Mouse (Mus musculus): ENCODE data around the gene Myzap.
"Not testable (repeated sequence)": the region's sequence is repeated elsewhere in the genome, so short reads cannot be mapped to it uniquely, and the experiment has no call there.

The Myzap gene

DNA sequence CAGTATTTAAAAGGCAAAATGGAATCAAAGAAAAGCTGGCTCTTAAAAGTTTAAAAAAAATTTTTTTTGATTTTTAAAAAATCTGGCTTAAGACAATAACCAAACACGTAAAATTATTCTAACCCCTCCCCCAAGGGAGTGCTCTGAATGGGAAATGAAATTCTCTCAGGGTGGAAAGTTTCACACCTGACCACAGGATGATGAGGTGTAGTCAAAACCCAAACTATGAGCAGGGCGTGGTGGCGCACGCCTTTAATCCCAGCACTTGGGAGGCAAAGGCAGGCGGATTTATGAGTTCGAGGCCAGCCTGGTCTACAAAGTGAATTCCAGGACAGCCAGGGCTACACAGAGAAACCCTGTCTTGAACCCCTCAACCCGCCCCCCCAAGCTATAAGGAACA, 108.3 kb downstream of the Myzap start:
- not testable (repeated sequence) for DNase-seq (ENCODE audit: low spot score in 2 of 2)

DNA sequence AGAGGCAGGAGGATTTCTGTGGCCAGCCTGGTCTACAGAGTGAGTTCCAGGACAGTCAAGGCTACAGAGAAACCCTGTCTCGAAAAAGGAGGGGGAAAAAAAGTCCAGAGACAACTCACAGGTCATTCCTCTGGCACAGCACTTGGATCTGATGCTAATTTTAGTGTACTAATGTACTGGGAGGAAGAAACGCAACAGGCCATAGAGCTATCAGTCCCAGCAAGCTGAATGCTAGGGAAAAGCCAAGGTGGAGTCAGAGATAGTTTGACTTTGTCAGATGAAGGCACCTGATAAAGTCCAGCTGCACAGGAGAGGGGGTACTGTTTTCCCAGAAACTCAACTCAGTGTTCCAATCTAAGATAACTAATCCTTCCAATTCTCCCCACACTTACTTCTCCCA, 111.9 kb downstream of the Myzap start:
- no peak for DNase-seq (ENCODE audit: low spot score in 2 of 2)

GRCm38 (mm10) chr9:71479413-71479812, 112.7 kb downstream of the Myzap start:
- no peak for DNase-seq (ENCODE audit: low spot score in 2 of 2)

DNA sequence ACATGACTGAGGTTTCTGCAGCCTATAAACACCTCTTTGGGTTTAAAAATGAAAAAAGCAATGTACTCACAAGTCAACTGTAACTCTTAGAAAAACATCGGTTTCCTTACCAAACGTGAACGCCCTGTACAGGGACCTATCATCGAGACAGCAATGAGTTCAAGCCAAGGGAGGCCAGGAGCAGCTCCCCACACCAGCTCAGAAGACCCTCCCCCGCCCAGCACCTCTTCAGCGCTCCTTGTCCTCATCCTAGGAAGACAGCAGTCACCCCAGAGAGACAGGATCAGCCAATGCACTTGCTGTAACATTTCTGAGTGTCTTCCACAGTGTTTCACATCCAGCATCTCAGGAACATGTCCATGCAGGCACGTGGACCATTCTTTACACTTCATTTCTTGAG, 113.6 kb downstream of the Myzap start:
- no peak for DNase-seq (ENCODE audit: low spot score in 2 of 2)

GRCm38 (mm10) chr9:71476601-71477000, 115.6 kb downstream of the Myzap start:
- DNase-seq (ENCODE audit: low spot score in 2 of 2): no peak

DNA sequence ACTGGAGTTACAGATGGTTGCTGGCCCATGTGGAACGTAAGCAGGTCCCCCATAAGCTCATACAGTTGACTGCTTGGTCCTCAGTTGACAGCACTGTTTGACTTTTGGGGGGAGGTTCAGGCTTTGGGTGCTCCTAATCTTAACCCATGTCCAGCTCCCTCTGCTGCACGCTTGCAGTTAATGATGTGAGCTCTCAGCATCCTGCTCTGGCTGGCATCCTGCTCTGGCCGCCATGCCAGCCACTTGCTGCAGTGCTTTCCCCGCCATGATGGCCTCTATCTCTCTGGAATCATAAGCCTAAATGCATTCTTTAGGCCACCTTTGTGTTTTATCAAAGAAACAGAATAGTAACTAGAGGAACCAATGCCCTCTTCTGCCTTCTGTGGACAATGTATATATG, 116.6 kb downstream of the Myzap start:
- DNase-seq (ENCODE audit: low spot score in 2 of 2): no peak

GRCm38 (mm10) chr9:71467434-71467833, 124.7 kb downstream of the Myzap start:
- DNase-seq (ENCODE audit: low spot score in 2 of 2): no peak

GRCm38 (mm10) chr9:71466111-71466510, 126.0 kb downstream of the Myzap start:
- no peak for DNase-seq (ENCODE audit: low spot score in 2 of 2)

GRCm38 (mm10) chr9:71463072-71463667, 129.0 kb downstream of the Myzap start:
- no peak for DNase-seq (ENCODE audit: low spot score in 2 of 2)

GRCm38 (mm10) chr9:71456738-71457137, 135.4 kb downstream of the Myzap start:
- DNase-seq (ENCODE audit: low spot score in 2 of 2): no peak

All from spleen, postnatal 14 days (tissue).